Mouse (Mus musculus) frontal cortex, postnatal 14 days (tissue): ENCODE data around the gene Olfr203.
"Not testable (repeated sequence)": the region's sequence is repeated elsewhere in the genome, so short reads cannot be mapped to it uniquely, and the experiment has no call there.

ENCODE experiments used
- DNase-seq, 2 experiments: peaks; one replicate each; pipeline ENCODE4 v3.0.0; 2022; ENCODE audit warnings: low spot score in 2 of 2

Gene Olfr203

DNA sequence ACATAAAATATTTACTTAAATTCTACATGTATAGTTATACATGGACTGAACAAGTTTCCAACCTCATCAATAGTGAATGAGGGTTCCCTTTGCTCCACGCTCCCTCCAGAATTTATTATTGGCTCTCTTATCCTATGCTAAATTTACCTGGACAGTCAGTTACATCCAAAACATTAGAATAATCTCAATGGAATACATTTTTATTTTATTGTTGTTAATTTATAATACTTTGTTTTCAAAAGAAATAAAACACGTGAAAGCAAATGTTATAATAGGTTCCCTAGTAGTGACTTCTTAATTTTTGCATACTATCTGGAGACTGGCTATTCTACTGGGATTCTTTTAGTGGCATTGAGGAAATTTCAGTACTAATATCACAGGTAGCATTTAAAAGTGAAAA is at the start of gene Olfr203:
Gene Olfr203 (plus strand): TSS at position 301 of the 400 bp plus-strand sequence.
- DNase-seq, result no peak

DNA sequence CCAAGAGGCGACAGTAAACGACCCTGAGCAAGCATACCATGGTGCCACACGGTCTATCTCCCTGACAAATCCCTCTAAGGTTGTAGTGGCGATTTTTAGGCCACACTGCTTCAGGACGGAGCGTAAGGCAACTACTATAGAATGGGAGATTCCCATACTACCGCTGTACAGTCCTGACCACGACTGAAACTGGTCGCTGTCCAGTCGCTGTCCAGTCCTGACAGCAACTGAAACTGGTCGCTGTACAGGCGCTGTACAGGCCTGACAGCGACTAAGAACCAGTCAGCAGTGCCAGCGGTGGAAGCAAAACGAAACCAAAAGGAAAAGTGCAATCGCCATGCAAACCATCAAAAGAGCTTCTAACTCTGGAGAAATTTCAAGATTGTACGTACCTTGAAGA is 49.0 kb upstream of the Olfr203 start:
- DNase-seq, result no peak

DNA sequence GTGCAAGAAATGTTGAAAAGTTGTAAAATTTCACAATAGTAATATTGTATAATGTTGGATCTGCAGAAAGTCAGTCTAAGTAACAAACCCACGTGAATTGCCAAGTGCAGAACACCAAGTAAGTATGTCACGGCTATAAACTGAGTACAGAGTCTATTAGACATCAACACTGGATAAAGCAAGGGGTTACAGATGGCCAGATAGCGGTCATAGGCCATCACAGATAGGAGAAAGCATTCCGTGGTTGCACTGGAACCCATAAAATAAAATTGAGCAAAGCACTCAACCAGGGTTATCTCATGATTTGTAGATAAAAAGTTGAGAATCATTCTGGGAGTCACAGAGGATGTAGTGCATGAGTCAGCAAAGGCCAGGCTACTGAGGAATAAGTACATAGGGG is 29.6 kb upstream of the Olfr203 start:
- not testable (repeated sequence) for DNase-seq

DNA sequence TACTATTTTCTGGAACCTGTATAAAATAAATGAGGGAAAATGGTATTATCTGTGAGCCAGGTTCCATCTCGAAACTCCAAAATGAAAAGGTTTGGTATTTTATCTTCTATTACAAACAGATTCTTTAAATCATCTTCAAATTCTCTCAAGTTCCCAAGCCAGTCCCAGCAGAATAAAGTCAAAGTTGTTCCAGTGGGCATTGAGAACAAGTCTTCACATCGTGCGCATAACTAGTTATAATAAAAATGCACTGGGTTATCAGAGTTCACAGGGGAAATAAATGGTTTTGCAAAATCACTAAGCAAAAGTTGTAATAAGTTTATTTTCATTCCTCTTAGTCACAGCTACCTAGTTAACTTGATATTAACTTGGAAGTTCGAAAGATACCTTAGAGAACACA is 26.1 kb upstream of the Olfr203 start, which contains the start of gene Olfr201:
Gene Olfr201 (minus strand): TSS at position 101 of the 400 bp plus-strand sequence.
- not testable (repeated sequence) for DNase-seq

DNA sequence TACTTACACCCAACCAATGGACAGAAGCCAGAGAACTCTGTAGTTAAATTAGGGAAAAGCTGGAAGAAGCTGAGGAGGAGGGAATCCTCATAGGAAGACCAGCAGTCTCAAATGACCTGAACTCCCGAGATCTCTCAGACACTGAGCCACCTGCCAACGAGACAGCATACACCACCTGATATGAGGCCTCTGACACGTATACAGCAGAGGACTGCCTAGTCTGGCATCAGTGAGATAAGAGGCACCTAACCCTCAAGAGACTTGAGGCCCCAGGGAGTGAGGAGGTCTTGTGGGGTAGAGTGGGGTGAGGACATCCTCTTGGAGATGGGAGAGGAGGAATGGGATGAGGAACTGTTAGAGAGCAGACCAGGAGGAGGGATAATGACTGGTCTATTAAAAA is 18.1 kb upstream of the Olfr203 start:
- DNase-seq, result no peak

DNA sequence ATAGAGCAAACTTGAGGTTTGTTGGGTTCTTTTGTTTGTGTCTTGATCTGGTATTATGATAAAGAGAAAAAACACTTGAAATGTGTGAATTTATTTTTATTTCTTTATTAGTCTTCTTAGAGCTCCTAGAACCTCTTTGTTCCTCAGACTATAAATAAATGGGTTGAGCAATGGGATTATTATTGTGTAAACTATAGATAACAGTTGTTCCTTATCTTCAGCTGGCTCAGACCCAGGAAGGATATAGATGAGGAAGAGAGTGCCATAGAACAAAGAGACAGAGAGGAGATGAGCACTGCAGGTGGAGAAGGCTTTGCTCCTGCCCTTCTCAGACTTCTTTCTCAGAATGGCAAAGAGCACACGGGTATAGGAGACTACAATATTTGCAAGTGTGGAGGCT is 15.2 kb upstream of the Olfr203 start:
- DNase-seq, result no peak

DNA sequence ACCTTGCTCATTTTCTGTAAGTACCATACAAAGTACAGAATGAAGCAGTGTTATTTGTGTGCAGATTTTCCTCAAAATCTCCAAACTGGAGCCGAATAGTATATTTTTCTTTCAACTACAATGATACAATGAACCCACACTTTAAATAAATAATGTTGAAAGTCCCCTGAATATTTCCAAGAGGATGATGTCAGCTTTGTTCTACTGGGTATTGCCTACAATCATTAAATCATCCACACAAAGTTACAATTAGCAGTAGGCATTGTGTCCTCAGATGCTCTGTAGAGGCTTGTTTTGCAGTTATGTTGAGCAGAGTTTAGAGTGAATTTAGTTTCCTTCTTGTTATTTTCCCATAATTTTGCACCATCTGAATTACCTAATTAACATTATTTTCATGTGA is 12.0 kb upstream of the Olfr203 start, which contains the start of gene Olfr202:
Gene Olfr202 (minus strand): TSS at position 101 of the 400 bp plus-strand sequence.
- no peak for DNase-seq

DNA sequence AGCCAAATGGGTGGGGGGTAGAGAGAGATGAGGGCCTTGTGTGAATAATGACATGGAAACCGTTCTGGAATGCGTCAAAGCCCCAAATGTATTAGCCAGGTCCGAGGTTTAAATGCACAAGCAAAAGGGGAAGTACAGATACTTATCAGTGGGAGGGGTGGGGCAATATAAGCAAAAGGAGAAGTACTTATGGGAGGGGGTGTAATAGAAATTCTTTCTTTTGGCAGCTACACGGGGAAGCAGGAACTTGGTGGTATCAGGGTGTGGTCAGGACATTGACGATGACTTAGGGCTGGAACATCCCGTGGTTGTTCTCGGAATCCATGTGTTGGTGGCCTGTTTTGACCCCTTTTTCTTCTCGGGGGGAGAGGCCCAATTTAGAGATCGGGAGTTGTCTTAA is 11.1 kb upstream of the Olfr203 start:
- DNase-seq, result not testable (repeated sequence)

DNA sequence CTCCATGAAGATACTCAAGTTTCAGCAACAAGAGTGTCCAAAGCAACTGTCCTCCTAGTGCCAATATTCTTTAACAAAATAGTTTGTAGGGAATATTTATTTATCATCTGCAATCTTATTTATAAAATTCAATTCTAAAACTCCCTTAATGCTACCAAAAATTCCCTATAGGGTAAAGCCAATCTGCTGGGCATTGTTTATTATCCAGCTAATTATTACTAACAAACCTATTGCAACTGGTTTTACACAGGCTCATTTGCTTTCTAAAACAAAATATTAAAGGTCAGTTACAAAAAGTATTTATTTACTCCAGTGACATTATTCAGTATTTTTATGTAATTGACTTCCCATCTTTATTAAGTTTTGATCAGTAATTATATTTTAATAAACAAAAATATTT is 19.5 kb downstream of the Olfr203 start, which contains the start of gene Olfr204:
Gene Olfr204 (minus strand): TSS at position 101 of the 400 bp plus-strand sequence.
- DNase-seq, result no peak

DNA sequence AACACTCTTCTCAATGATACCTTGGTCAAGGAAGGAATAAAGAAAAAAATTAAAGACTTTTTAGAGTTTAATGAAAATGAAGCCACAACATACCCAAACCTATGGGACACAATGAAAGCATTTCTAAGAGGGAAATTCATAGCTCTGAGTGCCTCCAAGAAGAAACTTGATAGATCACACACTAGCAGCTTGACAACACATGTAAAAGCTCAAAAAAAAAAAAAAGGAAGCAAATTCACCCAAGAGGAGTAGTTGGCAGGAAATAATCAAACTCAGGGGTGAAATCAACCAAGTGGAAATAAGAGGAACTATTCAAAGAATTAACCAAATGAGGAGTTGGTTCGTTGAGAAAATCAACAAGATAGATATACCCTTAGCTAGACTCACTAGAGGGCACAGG is 24.6 kb downstream of the Olfr203 start:
- DNase-seq, result not testable (repeated sequence)

DNA sequence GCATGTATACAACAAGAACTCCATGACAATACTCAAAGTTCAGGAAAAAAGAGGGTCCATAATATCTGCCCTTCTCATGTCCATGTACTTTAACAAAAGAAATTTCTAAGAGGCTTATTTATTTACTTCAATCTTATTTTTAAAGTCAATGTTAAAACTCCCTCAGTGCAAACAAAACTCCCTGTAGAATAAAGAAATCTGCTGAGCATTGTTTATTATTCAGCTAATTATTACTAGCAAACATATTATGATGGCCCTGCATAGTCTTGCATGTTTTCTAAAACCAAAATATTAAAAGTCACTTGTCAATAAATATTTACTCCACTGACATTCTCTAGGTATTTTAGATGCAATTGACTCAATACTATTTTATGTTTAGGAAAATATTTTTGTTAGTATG is 32.4 kb downstream of the Olfr203 start, which contains the start of gene Olfr205:
Gene Olfr205 (minus strand): TSS at position 101 of the 400 bp plus-strand sequence.
- DNase-seq, result no peak

DNA sequence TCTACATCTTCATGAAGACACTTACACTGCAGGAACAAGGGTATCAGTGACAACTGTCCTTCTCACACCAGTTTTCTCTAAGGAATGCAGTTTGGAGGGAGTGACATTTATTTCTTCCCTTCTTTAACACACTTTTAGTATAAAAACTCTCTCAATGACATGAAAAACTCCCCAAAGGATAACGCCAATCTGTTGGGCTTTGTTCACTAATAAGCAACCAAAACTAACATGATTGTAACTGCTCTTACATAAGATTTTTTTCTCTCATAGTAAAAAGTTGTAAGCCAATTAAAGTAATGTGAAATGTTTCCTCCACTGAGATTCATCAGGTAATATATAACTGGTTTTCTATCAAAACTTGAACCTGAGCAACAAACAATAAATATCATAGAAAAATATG is 50.5 kb downstream of the Olfr203 start, which contains the start of gene Olfr206:
Gene Olfr206 (minus strand): TSS at position 101 of the 400 bp plus-strand sequence.
- no peak for DNase-seq
